Mouse (Mus musculus): ENCODE data around the gene Olfr1495.

DNA sequence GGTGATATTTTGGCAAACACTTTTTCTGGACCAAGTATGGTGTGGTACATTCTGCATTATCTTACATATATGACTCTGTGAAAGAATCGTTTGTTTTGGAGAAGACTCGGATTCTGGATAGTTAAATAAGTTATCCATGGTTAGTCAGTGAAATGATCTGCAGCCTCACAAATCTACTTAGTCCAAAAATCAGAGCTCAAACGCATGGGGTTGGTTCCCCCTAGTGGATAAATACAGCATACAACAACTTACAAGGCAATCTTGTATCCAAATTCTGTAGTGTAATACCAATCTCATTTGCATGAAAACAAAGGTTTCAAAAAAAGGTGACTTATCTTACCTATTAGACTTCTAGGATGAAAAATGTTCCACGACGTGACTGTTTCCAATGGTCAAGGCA lies 54.4 kb downstream of the Olfr1495 start:
- TF ChIP-seq EP300 (IDR thresholded peaks at IDR 0.05; ENCODE audit: low read depth) (no peak), CTCF (IDR thresholded peaks at IDR 0.05; ENCODE audit: low read depth) (peak; percentile 32)
